Mouse (Mus musculus) bone marrow, adult 2 months (tissue): ENCODE data around the gene Tal1.

Experiments
- CTCF ChIP-seq: fragments of 200-500 bp; IDR thresholded peaks from 2 replicates; pipeline ENCODE4 v1.5.1; 2011; ENCODE audit warnings: low read length, control low read depth; ENCODE audit not compliant: control insufficient read depth, insufficient read depth
- POLR2A ChIP-seq: fragments of 200-500 bp; IDR thresholded peaks from 2 replicates; pipeline ENCODE4 v1.6.1; 2011; ENCODE audit warnings: low read depth, mild to moderate bottlenecking, control low read depth, low read length, borderline replicate concordance; ENCODE audit not compliant: control insufficient read depth

GRCm38 (mm10) chr4:115052343-115053005 is 3.8 kb upstream of the Tal1 start:
- no peak for TF ChIP-seq CTCF
- peak; percentile 42; the same call in 1 of the 2 replicates for TF ChIP-seq POLR2A
